Mouse (Mus musculus) layer of hippocampus, adult 2 months (tissue): Measurements from ENCODE around the gene Ccdc185. TPM values are rescaled to one million over a fixed set of nuclear protein-coding genes. Genes with fewer than 3 reads are reported as not detected.

ENCODE experiments used
- DNase-seq, 2 experiments: peaks; one replicate each; pipeline ENCODE4 v3.0.0; 2022; ENCODE audit warnings: low spot score in 2 of 2
- H3K27ac ChIP-seq: fragments of 200-600 bp; 2 replicates; pipeline ENCODE4 v1.8.1; 2022
- H3K4me3 ChIP-seq: fragments of 200-600 bp; 2 replicates; pipeline ENCODE4 v1.8.1; 2022; ENCODE audit warnings: mild to moderate bottlenecking
- CTCF ChIP-seq: fragments of 200-600 bp; conservative IDR thresholded peaks from 2 replicates; pipeline ENCODE4 v1.8.1; 2022; ENCODE audit warnings: antibody characterized with exemption, mild to moderate bottlenecking, moderate library complexity
- total RNA-seq, 2 experiments: library from RNA; stranded (reverse); gene quantifications; 2 replicates each; pipeline ENCODE4 v1.2.3; 2021

The Ccdc185 gene
- total RNA-seq, 2 experiments from 2014 or later: 0.23 to 0.34 TPM

- peak overlapping the region; percentile 96 for H3K27ac ChIP-seq
- DNase-seq: peak in 1 of 2 experiments; percentile 36
- peak overlapping the region; percentile 80 for H3K4me3 ChIP-seq
- TF ChIP-seq CTCF: no peak
These were observed 15.7 kb upstream of the Ccdc185 start for GRCm38 (mm10) chr1:182764541-182765281.

GRCm38 (mm10) chr1:182763716-182764461 lies 14.9 kb upstream of the Ccdc185 start, which contains the start of gene Susd4:
Gene Susd4 (plus strand): TSS chr1:182763860.
- TF ChIP-seq CTCF: no peak
- Histone ChIP-seq H3K27ac (peak within 1 kb of the TSS; percentile 96), H3K4me3 (peak within 1 kb of the TSS; percentile 80)
- DNase-seq: peak; percentile 83

- Histone ChIP-seq H3K27ac (peak overlapping the region; percentile 96), H3K4me3 (peak overlapping the region; percentile 80)
- DNase-seq: no peak
- TF ChIP-seq CTCF: no peak
These were observed 14.3 kb upstream of the Ccdc185 start for GRCm38 (mm10) chr1:182763191-182763715.

GRCm38 (mm10) chr1:182758783-182759182 lies 9.8 kb upstream of the Ccdc185 start:
- Histone ChIP-seq H3K4me3 (no peak overlapping the region), H3K27ac (no peak overlapping the region)
- DNase-seq: no peak
- no peak for TF ChIP-seq CTCF

GRCm38 (mm10) chr1:182754865-182755264 lies 5.9 kb upstream of the Ccdc185 start:
- H3K27ac ChIP-seq: no peak overlapping the region
- TF ChIP-seq CTCF: no peak
- DNase-seq: no peak
- no peak overlapping the region for H3K4me3 ChIP-seq

GRCm38 (mm10) chr1:182753694-182754093 lies 4.7 kb upstream of the Ccdc185 start:
- DNase-seq: no peak
- no peak overlapping the region for H3K27ac ChIP-seq
- H3K4me3 ChIP-seq: no peak overlapping the region
- no peak for TF ChIP-seq CTCF

GRCm38 (mm10) chr1:182751301-182751700 lies 2.3 kb upstream of the Ccdc185 start:
- Histone ChIP-seq H3K4me3 (no peak overlapping the region), H3K27ac (no peak overlapping the region)
- DNase-seq: no peak
- no peak for TF ChIP-seq CTCF

- no peak overlapping the region for H3K27ac ChIP-seq
- DNase-seq: no peak
- H3K4me3 ChIP-seq: no peak overlapping the region
- TF ChIP-seq CTCF: no peak
These were observed 1.1 kb downstream of the Ccdc185 start for GRCm38 (mm10) chr1:182747834-182748233.

GRCm38 (mm10) chr1:182747081-182747480 lies 1.9 kb downstream of the Ccdc185 start:
- H3K27ac ChIP-seq: no peak overlapping the region
- DNase-seq: no peak
- TF ChIP-seq CTCF: no peak

GRCm38 (mm10) chr1:182735891-182736290 lies 13.1 kb downstream of the Ccdc185 start:
- no peak for TF ChIP-seq CTCF
- DNase-seq: no peak
- H3K27ac ChIP-seq: peak overlapping the region; percentile 32; the same call in 1 of the 2 replicates
- no peak overlapping the region for H3K4me3 ChIP-seq

More at GRCm38 (mm10) chr1:182747081-182747480, 1.9 kb downstream of the Ccdc185 start:
- H3K4me3 ChIP-seq: no peak overlapping the region

- no peak for DNase-seq
- H3K4me3 ChIP-seq: no peak overlapping the region
- no peak overlapping the region; the same call in 1 of the 2 replicates for H3K27ac ChIP-seq
- no peak for TF ChIP-seq CTCF
These were observed 16.3 kb downstream of the Ccdc185 start for GRCm38 (mm10) chr1:182732695-182733094.

- TF ChIP-seq CTCF: no peak
These were observed 20.0 kb downstream of the Ccdc185 start for GRCm38 (mm10) chr1:182729002-182729401.

GRCm38 (mm10) chr1:182727541-182727940 lies 21.4 kb downstream of the Ccdc185 start:
- DNase-seq: no peak
- Histone ChIP-seq H3K27ac (peak overlapping the region; percentile 62; the same call in 1 of the 2 replicates), H3K4me3 (no peak overlapping the region)
- TF ChIP-seq CTCF: no peak

More at GRCm38 (mm10) chr1:182729002-182729401, 20.0 kb downstream of the Ccdc185 start:
- no peak overlapping the region for H3K4me3 ChIP-seq
- peak overlapping the region; percentile 11; the same call in 1 of the 2 replicates for H3K27ac ChIP-seq
- DNase-seq: no peak
